Mouse (Mus musculus) urinary bladder, postnatal 14 days (tissue): ENCODE data around the gene Bcl2l11.

Experiments
- DNase-seq: peaks from one replicate; pipeline ENCODE4 v3.0.0; 2021; ENCODE audit warnings: low spot score

The Bcl2l11 gene

GRCm38 (mm10) chr2:128211022-128211880, 85.4 kb downstream of the Bcl2l11 start:
- DNase-seq: no peak

GRCm38 (mm10) chr2:128211881-128212209, 86.0 kb downstream of the Bcl2l11 start:
- no peak for DNase-seq
